Mouse (Mus musculus): ENCODE results near the gene Mthfd2l.
A peak's percentile ranks its signal among the peaks of the same experiment; 100 is the strongest.

Gene Mthfd2l

GRCm38 (mm10) chr5:90930971-90931851 is at the start of gene Mthfd2l:
TSS of gene Mthfd2l (plus strand) at chr5:90931117.
- peak; percentile 93 for DNase-seq (ENCODE audit: low read depth, low spot score)

- DNase-seq (ENCODE audit: low read depth, low spot score), result no peak
Measured at GRCm38 (mm10) chr5:90881682-90882081, 49.2 kb upstream of the Mthfd2l start.

GRCm38 (mm10) chr5:90882146-90882545 is 48.8 kb upstream of the Mthfd2l start:
- no peak for DNase-seq (ENCODE audit: low read depth, low spot score)

GRCm38 (mm10) chr5:90884628-90885242 is 46.2 kb upstream of the Mthfd2l start:
- no peak for DNase-seq (ENCODE audit: low read depth, low spot score)

- DNase-seq (ENCODE audit: low read depth, low spot score), result no peak
Measured at GRCm38 (mm10) chr5:90888661-90889060, 42.3 kb upstream of the Mthfd2l start.

GRCm38 (mm10) chr5:90890519-90891463 is 40.1 kb upstream of the Mthfd2l start, which contains the start of gene Cxcl1:
TSS of gene Cxcl1 (plus strand) at chr5:90891241.
- peak; percentile 43 for DNase-seq (ENCODE audit: low read depth, low spot score)

GRCm38 (mm10) chr5:90891464-90891813 is 39.5 kb upstream of the Mthfd2l start:
- DNase-seq (ENCODE audit: low read depth, low spot score), result no peak

- no peak for DNase-seq (ENCODE audit: low read depth, low spot score)
Measured at GRCm38 (mm10) chr5:90894231-90894630, 36.7 kb upstream of the Mthfd2l start.

GRCm38 (mm10) chr5:90897429-90897828 is 33.5 kb upstream of the Mthfd2l start:
- no peak for DNase-seq (ENCODE audit: low read depth, low spot score)

GRCm38 (mm10) chr5:90899308-90899707 is 31.6 kb upstream of the Mthfd2l start:
- DNase-seq (ENCODE audit: low read depth, low spot score), result no peak

- DNase-seq (ENCODE audit: low read depth, low spot score), result no peak
Measured at GRCm38 (mm10) chr5:90900147-90900546, 30.8 kb upstream of the Mthfd2l start.

GRCm38 (mm10) chr5:90900688-90901087 is 30.2 kb upstream of the Mthfd2l start:
- DNase-seq (ENCODE audit: low read depth, low spot score), result no peak

- DNase-seq (ENCODE audit: low read depth, low spot score), result peak; percentile 46
Measured at GRCm38 (mm10) chr5:90902380-90903260, 28.3 kb upstream of the Mthfd2l start.

- no peak for DNase-seq (ENCODE audit: low read depth, low spot score)
Measured at GRCm38 (mm10) chr5:90903339-90904020, 27.4 kb upstream of the Mthfd2l start, which contains the start of gene Cxcl2. TSS of gene Cxcl2 (plus strand) at chr5:90903871.

- peak; percentile 65 for DNase-seq (ENCODE audit: low read depth, low spot score)
Measured at GRCm38 (mm10) chr5:90908983-90909382, 21.9 kb upstream of the Mthfd2l start.

GRCm38 (mm10) chr5:90919495-90919894 is 11.4 kb upstream of the Mthfd2l start:
- DNase-seq (ENCODE audit: low read depth, low spot score), result no peak

GRCm38 (mm10) chr5:90922958-90923357 is 8.0 kb upstream of the Mthfd2l start:
- DNase-seq (ENCODE audit: low read depth, low spot score), result no peak

- DNase-seq (ENCODE audit: low read depth, low spot score), result no peak
Measured at GRCm38 (mm10) chr5:90930546-90930945, 371 bp upstream of the Mthfd2l start.

- DNase-seq (ENCODE audit: low read depth, low spot score), result no peak
Measured at GRCm38 (mm10) chr5:90931911-90932310, 994 bp downstream of the Mthfd2l start.

- no peak for DNase-seq (ENCODE audit: low read depth, low spot score)
Measured at GRCm38 (mm10) chr5:90936706-90937105, 5.8 kb downstream of the Mthfd2l start.
